Mouse (Mus musculus): ENCODE data around the gene Rbm28. TPM values are rescaled to one million over a fixed set of nuclear protein-coding genes. Genes with fewer than 3 reads are reported as not detected.

Rbm28 gene
- total RNA-seq, 2 experiments from 2014 or later = 20.6 to 21.7 TPM

- DNase-seq (ENCODE audit: low spot score in 2 of 2) = no peak
Measured at GRCm38 (mm10) chr6:29082776-29083354, 81.9 kb downstream of the Rbm28 start.

- DNase-seq (ENCODE audit: low spot score in 2 of 2) = no peak
Measured at GRCm38 (mm10) chr6:29081826-29082363, 82.9 kb downstream of the Rbm28 start.

- DNase-seq (ENCODE audit: low spot score in 2 of 2) = no peak
Measured at GRCm38 (mm10) chr6:29079291-29079690, 85.5 kb downstream of the Rbm28 start.

- DNase-seq (ENCODE audit: low spot score in 2 of 2) = no peak
Measured at GRCm38 (mm10) chr6:29074133-29074469, 90.7 kb downstream of the Rbm28 start.

Small RNA genes lying within 50 kb of the gene (microRNA-seq; reads per million reads assigned to microRNA genes)
- gene Gm24303 = not detected

Other genes with a start within 250 kb of the Rbm28 start
- gene Lep, start 104.8 kb downstream of the Rbm28 start, total RNA-seq (2021) = 1 to 10 TPM; 1.0 to 2.1 TPM
- 1 to 10 TPM; 1.0 to 1.4 TPM for gene Prrt4, start 14.6 kb upstream of the Rbm28 start, total RNA-seq (2021)
- gene Impdh1, start 51.4 kb upstream of the Rbm28 start, total RNA-seq (2021) = 10 to 100 TPM; 25.3 to 29.8 TPM
- 1 to 10 TPM; 7.5 to 9.5 TPM for gene Hilpda, start 107.5 kb upstream of the Rbm28 start, total RNA-seq (2021)
- under 1 TPM in 1 of 2 experiments, not detected in 1; 0.31 TPM for gene Fam71f2, start 114.6 kb upstream of the Rbm28 start, total RNA-seq (2021)
- not detected for gene Fam71f1, start 154.1 kb upstream of the Rbm28 start, total RNA-seq (2021)
- 100 to 1,000 TPM; 266 to 268 TPM for gene Calu, start 183.1 kb upstream of the Rbm28 start, total RNA-seq (2021)
- under 1 TPM; 0.44 to 0.98 TPM for gene Opn1sw, start 223.5 kb upstream of the Rbm28 start, total RNA-seq (2021)
- 10 to 100 TPM; 20.1 to 28.9 TPM for gene Ccdc136, start 231.3 kb upstream of the Rbm28 start, total RNA-seq (2021)

All from gastrocnemius, postnatal 4 days (tissue).